Mouse (Mus musculus): ENCODE data around the gene Agtpbp1.

Agtpbp1 gene

GRCm38 (mm10) chr13:59571107-59571506, 13.9 kb downstream of the Agtpbp1 start:
- DNase-seq: no peak

- no peak for DNase-seq
These were observed 19.0 kb downstream of the Agtpbp1 start for GRCm38 (mm10) chr13:59565945-59566520.

- DNase-seq: no peak
These were observed 20.1 kb downstream of the Agtpbp1 start for GRCm38 (mm10) chr13:59564923-59565322.

- no peak for DNase-seq
These were observed 20.5 kb downstream of the Agtpbp1 start for GRCm38 (mm10) chr13:59564505-59564904.

- no peak for DNase-seq
These were observed 22.6 kb downstream of the Agtpbp1 start for GRCm38 (mm10) chr13:59562471-59562870.

GRCm38 (mm10) chr13:59558776-59559175, 26.3 kb downstream of the Agtpbp1 start:
- DNase-seq: no peak

- peak; percentile 95 for DNase-seq
These were observed 27.6 kb downstream of the Agtpbp1 start for GRCm38 (mm10) chr13:59557185-59557985.

- DNase-seq: peak; percentile 72
These were observed 28.4 kb downstream of the Agtpbp1 start for GRCm38 (mm10) chr13:59556670-59557069.

- DNase-seq: no peak
These were observed 29.3 kb downstream of the Agtpbp1 start for GRCm38 (mm10) chr13:59555613-59556192.

GRCm38 (mm10) chr13:59554772-59555505, 30.1 kb downstream of the Agtpbp1 start:
- no peak for DNase-seq

GRCm38 (mm10) chr13:59552751-59553150, 32.3 kb downstream of the Agtpbp1 start:
- no peak for DNase-seq

GRCm38 (mm10) chr13:59552286-59552685, 32.7 kb downstream of the Agtpbp1 start:
- no peak for DNase-seq

- DNase-seq: no peak
These were observed 35.7 kb downstream of the Agtpbp1 start for GRCm38 (mm10) chr13:59549318-59549798.

GRCm38 (mm10) chr13:59547716-59548115, 37.3 kb downstream of the Agtpbp1 start:
- DNase-seq: no peak

- DNase-seq: no peak
These were observed 37.9 kb downstream of the Agtpbp1 start for GRCm38 (mm10) chr13:59547091-59547490.

GRCm38 (mm10) chr13:59542411-59542810, 42.6 kb downstream of the Agtpbp1 start:
- DNase-seq: no peak

- no peak for DNase-seq
These were observed 45.0 kb downstream of the Agtpbp1 start for GRCm38 (mm10) chr13:59540030-59540429.

- DNase-seq: no peak
These were observed 46.4 kb downstream of the Agtpbp1 start for GRCm38 (mm10) chr13:59538661-59539060.

- no peak for DNase-seq
These were observed 48.4 kb downstream of the Agtpbp1 start for GRCm38 (mm10) chr13:59536631-59537030.

- DNase-seq: no peak
These were observed 49.3 kb downstream of the Agtpbp1 start for GRCm38 (mm10) chr13:59535746-59536145.

GRCm38 (mm10) chr13:59534301-59534700, 50.7 kb downstream of the Agtpbp1 start:
- no peak for DNase-seq

- DNase-seq: no peak
These were observed 51.7 kb downstream of the Agtpbp1 start for GRCm38 (mm10) chr13:59533331-59533730.

- DNase-seq: peak; percentile 12
These were observed 53.8 kb downstream of the Agtpbp1 start for GRCm38 (mm10) chr13:59531203-59531602.
